Mouse (Mus musculus): ENCODE results near the gene Tmem178.

Tmem178 gene

GRCm38 (mm10) chr17:80997226-80997625 lies 52.8 kb downstream of the Tmem178 start:
- no peak for DNase-seq (ENCODE audit: low spot score)

- DNase-seq (ENCODE audit: low spot score), result no peak
Observed at GRCm38 (mm10) chr17:80998958-80999357, 54.5 kb downstream of the Tmem178 start.

DNA sequence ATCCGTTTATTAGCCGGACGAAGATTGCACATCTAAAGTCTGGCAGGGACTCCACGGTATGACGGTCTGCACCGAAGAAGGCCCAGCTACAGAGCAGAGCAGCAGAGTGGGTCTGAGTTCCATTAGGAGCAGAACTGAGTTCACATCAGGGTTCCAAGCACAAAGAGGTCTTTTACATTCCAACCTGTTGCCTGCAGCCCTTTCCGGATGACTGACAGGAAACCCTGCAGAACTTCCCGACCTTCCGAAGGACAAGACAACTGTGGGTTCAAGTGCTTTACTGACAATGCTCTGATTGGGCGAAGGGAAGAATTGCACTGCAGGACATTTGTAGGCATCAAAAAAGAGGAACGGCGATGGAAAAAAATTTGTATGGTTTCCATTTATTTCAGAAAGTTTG lies 56.6 kb downstream of the Tmem178 start:
- no peak for DNase-seq (ENCODE audit: low spot score)

DNA sequence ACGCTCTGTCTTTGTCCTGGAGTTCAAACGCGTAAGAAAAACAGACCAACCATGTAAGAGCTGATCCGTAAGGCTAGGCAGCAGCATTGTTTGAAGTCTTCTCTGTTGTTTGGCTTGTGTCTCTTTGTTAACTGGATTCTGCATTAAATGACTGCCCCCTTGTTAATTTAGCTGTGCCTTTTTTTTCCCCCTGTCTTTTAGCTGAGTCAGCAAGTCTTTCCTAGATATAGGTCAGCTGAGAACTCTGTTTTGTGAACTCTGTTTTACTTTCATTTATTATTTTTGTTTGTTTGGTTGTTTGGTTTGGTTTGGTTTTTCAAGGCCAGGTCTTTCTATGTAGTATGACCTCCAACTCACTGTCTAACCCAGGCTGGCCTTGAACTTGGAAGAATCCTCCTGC lies 57.2 kb downstream of the Tmem178 start:
- DNase-seq (ENCODE audit: low spot score), result no peak

DNA sequence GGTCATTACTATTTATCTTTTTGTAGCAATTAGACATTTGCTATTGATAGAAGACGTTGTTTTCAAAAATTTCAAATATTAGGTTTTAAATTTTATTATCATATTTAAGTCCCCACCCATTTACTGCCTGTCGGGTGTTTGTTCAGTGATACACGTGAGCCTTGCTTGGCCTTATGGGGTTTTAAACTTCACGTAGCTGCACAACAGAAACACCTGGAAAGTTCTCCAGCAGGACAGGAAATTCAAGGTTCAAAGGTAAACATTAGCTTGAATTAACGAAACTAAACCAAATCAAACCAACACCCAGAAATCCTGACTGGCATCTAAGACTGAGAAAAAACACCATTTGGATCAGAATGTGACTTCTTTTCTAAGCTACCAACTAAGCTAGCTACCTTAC lies 57.7 kb downstream of the Tmem178 start:
- DNase-seq (ENCODE audit: low spot score), result no peak

DNA sequence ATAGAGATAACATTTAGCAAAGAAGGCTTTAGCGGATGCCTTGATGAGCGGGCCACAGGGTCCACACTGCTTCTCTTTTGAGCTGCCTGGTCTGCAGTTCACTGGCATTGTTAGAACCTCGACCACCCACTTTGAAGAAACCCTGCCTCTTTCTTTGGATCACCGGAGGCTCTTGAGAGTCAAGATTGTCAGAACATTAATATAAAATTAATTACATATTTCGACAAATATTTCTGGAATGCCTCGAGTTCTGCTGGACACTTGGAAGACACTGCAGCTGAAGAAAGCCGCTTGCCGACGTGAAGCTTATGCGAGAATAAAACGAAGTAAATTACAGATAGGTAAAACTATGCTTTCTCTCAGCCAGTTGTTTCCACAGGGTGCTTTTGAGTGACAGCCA lies 60.0 kb downstream of the Tmem178 start:
- DNase-seq (ENCODE audit: low spot score), result no peak

- DNase-seq (ENCODE audit: low spot score), result no peak
Observed at GRCm38 (mm10) chr17:81005292-81005691, 60.9 kb downstream of the Tmem178 start.

GRCm38 (mm10) chr17:81009112-81009511 lies 64.7 kb downstream of the Tmem178 start:
- no peak for DNase-seq (ENCODE audit: low spot score)

GRCm38 (mm10) chr17:81010199-81010598 lies 65.8 kb downstream of the Tmem178 start:
- no peak for DNase-seq (ENCODE audit: low spot score)

GRCm38 (mm10) chr17:81010844-81011685 lies 66.6 kb downstream of the Tmem178 start:
- no peak for DNase-seq (ENCODE audit: low spot score)

DNA sequence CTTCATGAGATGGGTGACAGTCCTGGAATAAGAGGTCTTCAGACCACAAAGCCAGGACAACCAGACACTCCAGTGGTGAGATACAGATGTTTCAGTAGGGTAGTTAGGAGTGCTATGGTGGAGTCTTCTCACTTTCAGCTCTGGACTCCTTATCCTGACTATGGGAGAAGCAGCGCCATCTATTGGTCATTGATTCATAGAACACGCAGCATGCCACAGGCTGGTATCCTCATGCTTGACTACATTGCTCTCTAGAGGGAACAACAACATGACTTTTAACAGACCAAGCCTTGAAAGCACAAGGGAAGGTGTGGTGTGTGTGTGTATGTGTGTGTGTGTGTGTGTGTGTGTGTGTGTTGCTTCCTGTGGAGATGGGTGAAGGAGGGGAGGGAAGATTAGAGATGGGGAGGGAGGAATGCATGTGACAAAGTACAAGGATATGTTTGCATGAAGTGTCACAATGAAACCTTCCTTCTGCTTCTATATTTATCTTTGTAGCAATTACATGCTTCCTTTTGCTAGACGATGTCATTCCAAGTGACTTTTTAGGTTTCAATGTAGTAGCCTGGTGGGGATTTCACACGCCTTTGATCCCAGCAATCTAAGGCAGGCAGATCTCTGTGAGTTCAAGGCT lies 71.5 kb downstream of the Tmem178 start:
- peak; percentile 52 for DNase-seq (ENCODE audit: low spot score)

DNA sequence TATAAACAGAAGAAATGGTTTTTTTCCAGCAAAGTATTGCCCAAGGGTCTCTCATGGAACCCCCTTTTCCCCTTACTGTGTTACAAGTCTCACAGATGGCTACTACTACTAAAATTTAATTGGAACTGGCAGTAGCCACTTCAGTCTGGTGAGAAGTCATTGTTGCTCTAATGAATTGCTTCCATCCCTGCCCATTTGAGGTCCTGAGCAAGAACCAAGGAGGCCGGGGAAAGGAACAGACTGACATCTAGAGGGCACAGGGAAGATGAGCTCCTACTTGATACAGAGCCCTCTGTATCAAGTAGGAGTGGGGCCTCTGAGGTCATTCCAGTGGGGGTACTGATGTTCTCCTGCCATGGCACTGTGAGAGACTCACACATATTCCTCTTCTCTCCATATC lies 72.7 kb downstream of the Tmem178 start:
- DNase-seq (ENCODE audit: low spot score), result no peak

- DNase-seq (ENCODE audit: low spot score), result no peak
Observed at GRCm38 (mm10) chr17:81027331-81027730, 82.9 kb downstream of the Tmem178 start.

GRCm38 (mm10) chr17:81031830-81032442 lies 87.5 kb downstream of the Tmem178 start:
- no peak for DNase-seq (ENCODE audit: low spot score)

DNA sequence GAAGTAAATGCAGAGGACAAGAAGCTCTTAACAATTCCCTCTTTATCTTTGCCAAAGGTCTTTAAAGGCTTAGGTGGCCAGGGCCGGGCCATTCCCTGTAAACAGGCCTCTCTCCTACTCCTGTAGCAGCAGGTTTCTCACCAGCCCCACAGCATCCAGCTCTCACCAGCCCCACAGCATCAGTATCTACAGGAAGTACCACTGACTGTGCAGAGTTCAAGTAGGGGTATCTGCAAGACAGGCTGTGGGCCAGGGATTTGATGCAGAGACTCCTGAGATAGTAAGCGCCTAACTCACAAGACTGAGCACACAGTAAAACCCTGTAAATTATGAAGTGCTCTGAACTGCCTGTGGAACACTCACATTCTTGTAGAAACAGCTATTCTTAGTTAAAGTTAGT lies 88.5 kb downstream of the Tmem178 start:
- DNase-seq (ENCODE audit: low spot score), result no peak

DNA sequence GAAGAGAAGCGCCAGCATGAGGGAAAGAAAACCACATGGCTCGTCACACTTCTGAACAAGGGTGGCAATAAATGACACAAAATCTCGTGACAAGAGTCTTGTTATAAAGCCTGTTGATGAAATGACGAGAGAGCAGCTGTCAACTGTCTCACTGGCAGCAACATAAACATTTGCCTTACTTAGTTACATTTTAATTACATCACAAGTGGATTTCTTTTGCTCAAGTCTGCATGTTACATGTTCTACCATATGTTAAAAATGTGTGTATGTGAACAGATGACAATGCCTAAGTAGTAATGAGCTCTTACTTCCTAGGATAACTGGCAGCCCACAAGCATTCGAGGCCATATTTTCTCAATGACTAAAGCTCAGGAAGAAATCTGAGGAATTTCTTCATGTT lies 90.9 kb downstream of the Tmem178 start:
- DNase-seq (ENCODE audit: low spot score), result no peak

DNA sequence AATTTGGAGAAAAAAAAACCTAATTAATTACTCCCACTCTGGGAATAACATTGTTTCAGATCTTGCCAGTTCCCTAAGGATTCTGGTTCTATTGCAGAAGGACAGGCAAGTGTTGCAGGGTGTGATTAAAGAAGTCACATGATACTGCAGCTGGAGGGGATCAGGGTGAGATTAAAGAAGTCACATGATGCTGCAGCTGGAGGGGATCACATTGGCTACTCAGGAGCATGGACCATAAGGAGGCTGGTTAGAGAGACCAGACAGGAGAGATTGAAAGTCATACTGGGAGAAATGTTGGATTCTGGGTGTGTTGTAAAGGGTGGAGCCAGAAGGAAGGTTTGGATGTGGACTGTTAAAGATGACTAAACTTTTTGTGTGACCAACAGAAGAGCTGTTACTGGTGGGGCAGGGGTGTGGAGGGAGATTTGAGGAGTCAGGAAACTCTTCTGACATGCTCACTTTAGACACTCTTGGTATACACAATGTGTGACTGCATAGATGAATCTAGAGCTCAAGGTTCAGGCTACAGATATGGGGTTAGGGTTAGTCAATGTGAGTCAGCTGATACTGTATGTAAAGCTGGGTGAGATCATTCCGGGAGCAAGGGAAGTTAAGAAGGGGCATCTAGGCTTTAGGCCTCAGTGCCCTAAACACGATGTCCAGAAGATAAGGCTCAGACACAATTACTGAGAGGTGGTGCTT lies 94.4 kb downstream of the Tmem178 start:
- no peak for DNase-seq (ENCODE audit: low spot score)

DNA sequence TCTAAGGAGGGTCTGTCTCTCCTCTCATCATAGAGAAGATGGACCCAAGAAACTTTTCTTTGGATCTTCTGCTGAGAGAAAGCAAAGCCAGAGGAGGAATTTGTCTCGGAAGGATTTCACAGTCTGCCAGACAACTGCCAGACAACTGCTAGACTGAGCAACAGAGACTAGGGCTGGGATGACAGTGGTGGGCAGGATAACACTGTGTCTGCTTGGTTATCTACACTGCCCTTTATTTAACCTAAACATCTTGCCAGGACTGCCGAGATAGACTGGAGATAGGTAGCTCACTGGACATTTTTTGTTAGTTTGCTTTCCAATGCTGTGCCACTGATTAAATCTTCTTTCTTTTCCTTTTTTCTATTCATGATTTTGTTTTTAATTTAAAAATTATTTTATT lies 97.2 kb downstream of the Tmem178 start:
- no peak for DNase-seq (ENCODE audit: low spot score)

DNA sequence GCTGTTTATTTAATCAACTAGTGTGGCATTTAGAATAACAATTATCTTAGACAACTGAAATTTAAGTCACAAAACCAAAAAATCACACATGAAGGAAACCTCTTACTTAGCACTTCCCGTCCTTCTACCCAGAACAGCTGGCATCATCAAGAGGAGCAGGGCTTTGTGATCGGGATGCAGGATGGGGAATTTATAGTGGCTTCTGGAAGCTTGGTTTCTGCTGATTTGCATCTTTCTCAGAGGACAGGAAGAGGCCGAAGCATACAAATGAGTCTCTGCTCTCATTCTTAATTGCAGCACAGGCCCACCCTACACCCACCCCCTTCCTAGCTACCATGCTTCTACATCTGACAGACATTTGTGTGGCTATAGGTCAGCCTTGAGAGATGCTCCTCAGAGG lies 99.9 kb downstream of the Tmem178 start:
- DNase-seq (ENCODE audit: low spot score), result no peak

DNA sequence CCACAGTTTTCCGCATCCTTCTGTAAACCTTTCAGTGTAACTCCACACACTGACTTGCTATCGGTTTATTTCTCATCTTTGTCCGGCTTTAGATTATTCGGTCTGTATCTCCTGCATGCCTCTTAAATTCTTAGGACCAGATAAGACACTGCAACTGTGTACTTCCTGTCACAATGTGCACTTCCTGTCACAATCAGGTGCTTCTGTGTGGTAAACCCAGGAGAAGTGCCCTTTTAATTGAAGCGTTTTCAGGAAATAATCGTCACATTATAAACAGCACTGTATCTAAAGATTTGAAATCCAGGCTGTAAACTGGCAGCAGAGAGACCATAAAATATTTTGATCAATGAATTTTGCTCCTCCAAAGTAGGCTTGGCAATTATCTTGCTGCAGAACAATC lies 100.7 kb downstream of the Tmem178 start:
- DNase-seq (ENCODE audit: low spot score), result no peak

GRCm38 (mm10) chr17:81045525-81046150 lies 101.2 kb downstream of the Tmem178 start:
- DNase-seq (ENCODE audit: low spot score), result peak; percentile 40

DNA sequence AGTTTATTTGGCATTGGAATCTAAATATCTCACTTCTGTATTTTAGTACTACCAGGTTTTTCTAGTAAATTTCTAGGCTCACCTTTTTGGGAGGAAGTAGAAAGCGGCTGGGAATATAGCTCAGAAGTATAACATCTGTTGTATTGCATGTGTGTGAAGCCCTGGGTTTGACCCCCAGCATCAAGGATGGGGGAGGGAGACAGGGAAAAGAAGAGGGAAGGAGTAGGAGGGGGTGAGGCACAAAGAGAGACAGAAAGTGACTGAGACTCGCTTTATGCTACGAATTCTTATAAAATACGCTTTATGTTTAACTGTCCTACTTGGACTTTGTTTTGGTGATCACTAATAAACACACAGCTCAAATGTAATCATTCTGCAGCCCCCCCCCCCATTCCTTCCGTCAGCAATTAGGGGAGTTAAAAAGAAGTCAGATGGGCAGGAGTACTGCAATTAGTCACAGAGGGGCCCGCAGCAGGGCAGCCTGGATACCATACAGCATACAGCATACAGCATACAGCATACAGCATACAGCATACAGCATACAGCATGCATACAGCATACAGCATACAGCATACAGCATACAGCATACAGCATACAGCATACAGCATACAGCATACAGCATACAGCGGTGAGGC lies 103.6 kb downstream of the Tmem178 start:
- no peak for DNase-seq (ENCODE audit: low spot score)
